Mouse (Mus musculus): ENCODE measurements at regions not wholly inside any gene's neighbourhood (a gene's known extent, or its start where the extent isn't known, plus 50 kb on each side); places are given as distances from the start of the nearest gene placed in this dataset.

- TF ChIP-seq CTCF (IDR thresholded peaks at IDR 0.05; ENCODE audit: low read depth), result no peak
- no peak for TF ChIP-seq EP300 (IDR thresholded peaks at IDR 0.05; ENCODE audit: low read depth)
These were observed 120.0 kb downstream of the Rassf10 start for GRCm38 (mm10) chr7:113073781-113074180.

Data from liver, postnatal 0 days (tissue).